ENCODE assay signal across 9 mouse cellular contexts in genomic region chr19:57293737-57294136, GRCm38 (mm10). TPM values are rescaled to one million over a fixed set of nuclear protein-coding genes. Genes with fewer than 3 reads are reported as not detected.
DNase-seq lines count a peak whose midpoint lies in the region; ATAC-seq lines count a peak whose summit lies in the region.
"Had no signal": no experiment of that assay in that cellular context is flagged by ENCODE, and none has a peak within 500 bp of the region (broad histone marks: within the 10 kb centered on the region; RNA-seq: fewer than 3 reads in every experiment).

No protein-coding gene starts in this region.

- no peaks in the 10 kb centered on the region for H3K36me3 ChIP-seq in neural tube, embryonic 15.5 days
- no peaks in the 10 kb centered on the region for H3K36me3 ChIP-seq in hindbrain, embryonic 13.5 days

- 45% methylated on average over 7 of the region's 7 CpGs for WGBS in neural tube, embryonic 15.5 days
- WGBS in hindbrain, embryonic 13.5 days, result 46% methylated on average over 7 of the region's 7 CpGs

- no peak overlapping the region for H3K9ac ChIP-seq in neural tube, embryonic 15.5 days (replicated peaks)
- H3K9ac ChIP-seq in hindbrain, embryonic 13.5 days, result no peak overlapping the region

- H3K9me3 ChIP-seq in neural tube, embryonic 15.5 days (replicated peaks), result no peaks in the 10 kb centered on the region
- H3K9me3 ChIP-seq in hindbrain, embryonic 13.5 days, result no peaks in the 10 kb centered on the region

- intact Hi-C loops in left cerebral cortex, postnatal 4 days (cut with DNase I), result no loop called here

- no peaks in the 10 kb centered on the region for H3K27me3 ChIP-seq in neural tube, embryonic 15.5 days (replicated peaks)
- H3K27me3 ChIP-seq in hindbrain, embryonic 13.5 days, result no peaks in the 10 kb centered on the region

- no peak overlapping the region for H3K4me2 ChIP-seq in neural tube, embryonic 15.5 days
- no peak overlapping the region for H3K4me2 ChIP-seq in hindbrain, embryonic 13.5 days

- H3K4me3 ChIP-seq in neural tube, embryonic 15.5 days (replicated peaks), result no peak overlapping the region
- H3K4me3 ChIP-seq in hindbrain, embryonic 13.5 days, result no peak overlapping the region

- ATAC-seq in megakaryocyte-erythroid progenitor cell, adult 5-6 weeks (replicated peaks; ENCODE audit: low FRiP score, low TSS enrichment, poor library complexity, severe bottlenecking), result peak; percentile 72
- ATAC-seq in neural tube, embryonic 15.5 days (ENCODE audit: low FRiP score), result no peak
- no peak for ATAC-seq in hindbrain, embryonic 13.5 days (ENCODE audit: low FRiP score)

- no peaks in the 10 kb centered on the region; the same call in 1 of the 2 replicates for H3K4me1 ChIP-seq in neural tube, embryonic 15.5 days
- peaks cover 8% of the 10 kb centered on the region; the same call in 1 of the 2 replicates for H3K4me1 ChIP-seq in hindbrain, embryonic 13.5 days (replicated peaks)

- peak; percentile 40 for DNase-seq in embryo, embryonic 10 days (ENCODE audit: low spot score)
- no peak for DNase-seq in embryo, embryonic 9.5 days (ENCODE audit: extremely low spot score)
- peak; percentile 58 for DNase-seq in c-Kit-positive CD71-positive TER-119-negative erythroid progenitor cells, embryonic 14.5 days (ENCODE audit: low read depth)
- DNase-seq in induced T-regulatory cell, adult 2 months (ENCODE audit: low read depth), result peak; percentile 24
- no peak for DNase-seq in left cerebral cortex, postnatal 4 days
- DNase-seq: cerebellum, postnatal 14 days had no signal

- no peak overlapping the region for H3K27ac ChIP-seq in neural tube, embryonic 15.5 days (replicated peaks)
- no peak overlapping the region for H3K27ac ChIP-seq in hindbrain, embryonic 13.5 days

RNA-seq across cellular contexts. Expression of gene Ablim1, which starts 21.0 kb away (rescaled TPM):
- total RNA-seq in megakaryocyte-erythroid progenitor cell, adult 5-6 weeks (2014; fragmentation: Nextera tagmentation), result 9.2 and 10.9 TPM in 2 replicates
- total RNA-seq in megakaryocyte-erythroid progenitor cell, adult 5-6 weeks (2017), result 1.5 and 6.3 TPM in 2 replicates
- polyA plus RNA-seq in neural tube, embryonic 15.5 days (2015; fragmentation: Nextera tagmentation; extraction: Ambion mirVana), result 58.6 and 58.7 TPM in 2 replicates
- 100 to 1,000 TPM; 204 to 208 TPM for total RNA-seq in left cerebral cortex, postnatal 4 days (2021)
- polyA plus RNA-seq in hindbrain, embryonic 13.5 days (2015; fragmentation: Nextera tagmentation; extraction: Ambion mirVana), result 37.9 and 40.2 TPM in 2 replicates

Comparison
In these comparisons a context has a peak if more than half of its experiments do, and no peak if none do; other contexts are left out.
1. DNase-seq: peak in embryo, embryonic 10 days (single experiment), c-Kit-positive CD71-positive TER-119-negative erythroid progenitor cells, embryonic 14.5 days (single experiment) and induced T-regulatory cell, adult 2 months (single experiment); none in embryo, embryonic 9.5 days (single experiment) and left cerebral cortex, postnatal 4 days (single experiment).
2. RNA of gene Ablim1, which starts 21.0 kb away (total RNA-seq): 204 to 208 TPM in left cerebral cortex, postnatal 4 days; 1.5 to 10.9 TPM in megakaryocyte-erythroid progenitor cell, adult 5-6 weeks; every median in the first group is over 10 times any median in the second.